Mouse (Mus musculus) midbrain, embryonic 11.5 days (tissue): Measurements from ENCODE around the gene Ccdc36. TPM values are rescaled to one million over a fixed set of nuclear protein-coding genes. Genes with fewer than 3 reads are reported as not detected.

Experiments
- ATAC-seq: fragments of 200-750 bp; cut with Nextera tagmentation; 2 replicates; pipeline ENCODE4 v1.8.0; 2017; ENCODE audit warnings: moderate TSS enrichment, moderate library complexity; ENCODE audit not compliant: low FRiP score
- DNase-seq: peaks from one replicate; pipeline ENCODE4 v3.0.0; 2015; ENCODE audit warnings: low spot score; ENCODE audit errors: missing footprints
- H3K27ac ChIP-seq: fragments of 300-500 bp; sonication (generic); 2 replicates; pipeline ENCODE4 v1.5.1; 2014; ENCODE audit warnings: low read depth, low read length
- H3K27me3 ChIP-seq: fragments of 300-500 bp; sonication (generic); 2 replicates; pipeline ENCODE4 v1.6.1; 2014; ENCODE audit warnings: mild to moderate bottlenecking, low read length, moderate library complexity, mixed read lengths; ENCODE audit not compliant: control insufficient read depth, insufficient read depth
- H3K36me3 ChIP-seq: fragments of 300-500 bp; sonication (generic); 2 replicates; pipeline ENCODE4 v1.6.1; 2014; ENCODE audit warnings: mild to moderate bottlenecking, low read length, moderate library complexity, mixed read lengths; ENCODE audit not compliant: control insufficient read depth, insufficient read depth
- H3K4me1 ChIP-seq: fragments of 300-500 bp; sonication (generic); 2 replicates; pipeline ENCODE4 v1.6.1; 2014; ENCODE audit warnings: low read length; ENCODE audit not compliant: control insufficient read depth, insufficient read depth
- H3K4me2 ChIP-seq: fragments of 300-500 bp; sonication (generic); 2 replicates; pipeline ENCODE4 v1.6.1; 2014; ENCODE audit warnings: mild to moderate bottlenecking, moderate library complexity
- H3K4me3 ChIP-seq: fragments of 300-500 bp; sonication (generic); 2 replicates; pipeline ENCODE4 v1.5.1; 2014; ENCODE audit warnings: low read depth, low read length
- H3K9ac ChIP-seq: fragments of 300-500 bp; sonication (generic); 2 replicates; pipeline ENCODE4 v1.6.1; 2014; ENCODE audit warnings: low read length
- H3K9me3 ChIP-seq: fragments of 300-500 bp; sonication (generic); 2 replicates; pipeline ENCODE4 v1.6.1; 2016; ENCODE audit warnings: low read length; ENCODE audit not compliant: control insufficient read depth
- WGBS: fragments of 180-500 bp; shearing (Covaris S2); extraction: QIAGEN DNeasy Blood & Tissue Kit; methylation state at CpG from one replicate; pipeline ENCODE4 v1.1.7; 2014; 5-methylcytosine and 5-hydroxymethylcytosine counted together
- polyA plus RNA-seq: library from polyadenylated mRNA; unstranded; fragments of >200 nt; fragmentation: Nextera tagmentation; extraction: Ambion mirVana; gene quantifications from 2 replicates; pipeline ENCODE4 v1.2.1, GENCODE M21; 2014

Ccdc36 gene
- polyA plus RNA-seq, 1 experiment from 2014 or later = 0.89 TPM

DNA sequence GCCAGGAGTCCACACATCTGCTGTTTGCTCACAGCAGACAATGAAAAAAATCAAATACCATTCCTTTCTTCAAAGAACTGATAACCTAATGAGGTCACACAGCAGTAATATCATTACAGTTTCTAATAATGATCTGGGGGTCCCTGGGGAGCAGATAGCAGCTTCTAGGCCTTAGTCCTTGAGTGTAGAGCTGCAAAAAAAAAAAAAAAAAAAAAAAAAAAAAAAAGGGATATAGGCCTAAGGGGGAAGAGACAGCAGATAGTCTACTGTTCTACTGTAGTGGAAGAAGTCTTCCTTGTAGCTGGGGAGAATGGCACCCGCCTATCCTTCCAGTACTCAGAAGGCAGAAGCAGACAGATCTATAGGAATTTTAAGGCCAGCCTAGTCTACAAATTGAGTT is 32.9 kb downstream of the Ccdc36 start:
- H3K4me3 ChIP-seq = no peak overlapping the region
- H3K4me2 ChIP-seq = no peak overlapping the region
- H3K27ac ChIP-seq = no peak overlapping the region
- ATAC-seq = no peak
- DNase-seq = no peak
- WGBS = 81% methylated on average over 1 of the region's 1 CpGs
- H3K9me3 ChIP-seq = no peaks in the 10 kb centered on the region
- H3K9ac ChIP-seq = no peak overlapping the region
- H3K27me3 ChIP-seq = no peaks in the 10 kb centered on the region
- H3K36me3 ChIP-seq = peaks cover 8% of the 10 kb centered on the region; the same call in 1 of the 2 replicates
- H3K4me1 ChIP-seq = no peaks in the 10 kb centered on the region

DNA sequence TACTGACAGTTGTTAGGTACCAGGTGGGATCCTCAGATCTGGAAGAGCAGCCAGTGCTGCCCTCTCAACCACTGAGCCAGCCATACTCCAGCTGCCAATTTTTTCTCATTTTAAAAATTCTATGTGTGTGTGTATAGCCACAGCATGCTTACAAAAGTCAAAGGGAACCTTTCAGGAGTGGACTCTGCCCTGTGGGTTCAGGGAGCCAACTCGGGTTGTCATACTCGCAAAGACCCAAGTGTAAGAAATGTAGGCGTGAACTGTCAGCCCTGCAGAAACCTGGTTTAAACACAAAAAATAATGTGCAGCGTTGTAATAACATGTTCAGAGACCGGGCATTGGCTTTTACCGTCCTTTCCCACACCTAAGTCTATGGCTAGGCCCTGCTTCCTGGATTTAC is 34.1 kb downstream of the Ccdc36 start:
- H3K9me3 ChIP-seq = no peaks in the 10 kb centered on the region
- no peak overlapping the region for H3K9ac ChIP-seq
- DNase-seq = no peak
- no peaks in the 10 kb centered on the region for H3K4me1 ChIP-seq
- ATAC-seq = no peak
- no peak overlapping the region for H3K27ac ChIP-seq
- H3K4me2 ChIP-seq = no peak overlapping the region
- H3K27me3 ChIP-seq = no peaks in the 10 kb centered on the region
- H3K4me3 ChIP-seq = no peak overlapping the region
- H3K36me3 ChIP-seq = peaks cover 10% of the 10 kb centered on the region; the same call in 1 of the 2 replicates
- WGBS = 91% methylated on average over 6 of the region's 6 CpGs

DNA sequence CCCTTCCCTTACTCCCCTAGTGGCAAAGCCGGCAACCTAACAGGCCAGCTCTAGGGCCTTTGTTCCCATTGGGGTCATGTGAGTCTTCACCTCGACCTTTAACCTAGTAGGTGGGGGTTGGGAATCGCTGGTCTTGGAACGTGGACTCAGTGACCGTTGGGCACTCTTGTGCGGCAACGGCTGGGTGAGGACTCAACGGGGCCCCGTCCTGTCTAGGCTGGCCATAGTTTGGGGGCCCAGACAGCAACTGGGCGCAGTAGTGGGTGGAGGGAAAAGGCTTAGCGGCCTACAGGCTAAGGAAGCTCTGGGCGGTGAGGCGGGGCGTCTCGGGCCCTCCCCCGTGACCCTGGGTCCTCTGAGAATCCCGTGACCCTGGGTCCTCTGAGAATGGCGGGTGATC is 35.6 kb downstream of the Ccdc36 start, which contains the start of gene 1700102P08Rik:
Gene 1700102P08Rik (plus strand): TSS at position 130 of the 400 bp plus-strand sequence.
- Histone ChIP-seq H3K9me3 (no peaks in the 10 kb centered on the region), H3K27me3 (no peaks in the 10 kb centered on the region), H3K36me3 (peaks cover 18% of the 10 kb centered on the region), H3K9ac (no peak within 1 kb of the TSS), H3K27ac (no peak within 1 kb of the TSS), H3K4me1 (no peaks in the 10 kb centered on the region), H3K4me3 (no peak within 1 kb of the TSS), H3K4me2 (no peak within 1 kb of the TSS)
- 48% methylated on average over 18 of the region's 18 CpGs for WGBS
- DNase-seq (peak; percentile 81), ATAC-seq (0 out of 2 replicates have a peak, but pooled peaks have one; percentile 48)

DNA sequence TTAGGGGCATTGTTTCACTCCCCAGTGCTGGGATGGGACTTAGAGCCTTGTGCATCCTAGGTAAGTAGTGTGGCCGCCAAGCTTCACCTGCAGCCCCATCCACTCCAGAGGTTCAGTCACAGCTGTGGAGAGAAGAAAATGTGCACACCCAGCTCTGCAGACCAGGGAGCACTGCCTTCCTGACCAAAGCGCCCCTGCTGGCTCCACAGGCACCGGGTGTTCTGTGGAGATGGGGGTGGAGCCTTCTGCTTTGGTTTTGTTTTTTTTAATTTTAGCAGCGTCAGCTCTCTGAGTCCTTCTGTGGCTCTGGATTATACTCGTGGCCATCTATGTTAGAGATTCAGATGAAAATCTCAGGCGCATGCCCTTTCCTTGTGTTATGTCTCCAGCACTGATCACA is 39.1 kb downstream of the Ccdc36 start:
- WGBS = 83% methylated on average over 6 of the region's 6 CpGs
- DNase-seq (no peak), ATAC-seq (no peak)
- H3K4me3 ChIP-seq = no peak overlapping the region
- no peaks in the 10 kb centered on the region for H3K27me3 ChIP-seq
- no peak overlapping the region for H3K27ac ChIP-seq
- H3K4me1 ChIP-seq = no peaks in the 10 kb centered on the region
- no peak overlapping the region for H3K4me2 ChIP-seq
- peaks cover 22% of the 10 kb centered on the region for H3K36me3 ChIP-seq
- no peak overlapping the region for H3K9ac ChIP-seq
- H3K9me3 ChIP-seq = no peaks in the 10 kb centered on the region

DNA sequence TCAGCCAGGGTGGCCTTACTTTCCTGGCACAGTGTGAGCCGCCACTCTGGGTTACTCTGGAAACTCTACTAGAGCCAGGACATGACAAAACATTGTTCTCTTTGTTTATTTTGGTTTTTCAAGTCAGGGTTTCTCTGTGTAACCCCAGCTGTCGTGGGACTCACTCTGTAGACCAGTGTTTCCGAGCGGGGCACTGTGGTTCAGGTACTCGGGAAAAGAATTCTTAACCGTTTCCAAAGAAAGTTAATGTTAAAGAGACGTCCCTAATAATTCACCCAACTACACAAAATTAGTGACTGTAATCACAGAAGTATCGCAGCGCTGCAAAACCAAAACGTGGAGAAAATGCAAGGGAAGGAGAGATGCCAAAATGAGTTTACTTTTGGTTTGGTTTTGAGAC is 39.7 kb downstream of the Ccdc36 start:
- WGBS = 84% methylated on average over 10 of the region's 10 CpGs
- Histone ChIP-seq H3K4me2 (no peak overlapping the region), H3K9ac (no peak overlapping the region), H3K27ac (no peak overlapping the region), H3K27me3 (no peaks in the 10 kb centered on the region), H3K4me1 (no peaks in the 10 kb centered on the region), H3K36me3 (peaks cover 23% of the 10 kb centered on the region), H3K4me3 (no peak overlapping the region), H3K9me3 (no peaks in the 10 kb centered on the region)
- DNase-seq (no peak), ATAC-seq (no peak)

DNA sequence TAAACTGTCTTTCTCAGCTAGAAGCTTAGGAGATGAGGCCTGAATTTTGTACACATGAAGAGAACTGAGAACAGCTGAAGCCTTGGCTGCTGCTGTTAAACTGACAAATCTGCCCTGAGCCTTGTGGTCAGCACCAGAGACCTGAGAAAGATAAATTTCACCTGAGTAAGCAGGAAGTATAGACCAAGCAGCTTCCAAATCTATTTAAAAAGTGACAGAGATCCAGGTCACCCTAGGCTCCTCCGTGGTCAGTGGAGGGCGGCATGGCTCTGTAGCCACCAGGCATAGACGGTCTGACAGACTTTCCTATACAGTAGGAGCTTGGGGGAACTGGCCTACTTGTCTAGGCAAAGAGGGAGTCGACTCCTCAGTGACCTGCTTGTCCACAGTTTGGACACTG is 41.5 kb downstream of the Ccdc36 start:
- Histone ChIP-seq H3K4me1 (no peaks in the 10 kb centered on the region), H3K36me3 (peaks cover 21% of the 10 kb centered on the region), H3K27ac (no peak overlapping the region), H3K27me3 (no peaks in the 10 kb centered on the region), H3K4me2 (no peak overlapping the region), H3K4me3 (no peak overlapping the region), H3K9me3 (no peaks in the 10 kb centered on the region), H3K9ac (no peak overlapping the region)
- no peak for DNase-seq
- no peak for ATAC-seq
- 83% methylated on average over 4 of the region's 4 CpGs for WGBS

DNA sequence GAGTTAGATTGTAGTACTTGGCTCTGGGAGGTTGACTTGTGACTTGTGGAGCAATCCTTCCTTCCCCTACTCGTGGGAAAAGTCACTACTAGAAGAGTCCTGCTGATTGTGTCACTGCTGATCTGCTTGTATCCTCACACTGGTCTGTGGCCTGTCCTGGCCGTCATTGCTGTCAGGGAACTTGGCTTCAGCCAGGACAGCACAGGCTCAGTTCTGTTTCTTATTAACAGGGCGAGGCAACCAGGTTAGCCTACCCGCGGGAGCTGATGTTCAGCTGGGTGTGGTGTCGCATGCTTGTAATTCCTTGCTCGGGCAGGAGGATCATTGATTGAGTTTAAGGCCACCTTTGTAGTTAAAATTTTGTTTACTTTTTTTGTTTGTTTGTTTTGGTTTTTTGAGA is 43.3 kb downstream of the Ccdc36 start:
- H3K9me3 ChIP-seq = no peaks in the 10 kb centered on the region
- no peak overlapping the region for H3K9ac ChIP-seq
- peaks cover 24% of the 10 kb centered on the region for H3K36me3 ChIP-seq
- H3K4me3 ChIP-seq = no peak overlapping the region
- ATAC-seq (no peak), DNase-seq (no peak)
- no peaks in the 10 kb centered on the region for H3K27me3 ChIP-seq
- H3K4me2 ChIP-seq = no peak overlapping the region
- H3K27ac ChIP-seq = no peak overlapping the region
- WGBS = 79% methylated on average over 7 of the region's 7 CpGs
- no peaks in the 10 kb centered on the region for H3K4me1 ChIP-seq

DNA sequence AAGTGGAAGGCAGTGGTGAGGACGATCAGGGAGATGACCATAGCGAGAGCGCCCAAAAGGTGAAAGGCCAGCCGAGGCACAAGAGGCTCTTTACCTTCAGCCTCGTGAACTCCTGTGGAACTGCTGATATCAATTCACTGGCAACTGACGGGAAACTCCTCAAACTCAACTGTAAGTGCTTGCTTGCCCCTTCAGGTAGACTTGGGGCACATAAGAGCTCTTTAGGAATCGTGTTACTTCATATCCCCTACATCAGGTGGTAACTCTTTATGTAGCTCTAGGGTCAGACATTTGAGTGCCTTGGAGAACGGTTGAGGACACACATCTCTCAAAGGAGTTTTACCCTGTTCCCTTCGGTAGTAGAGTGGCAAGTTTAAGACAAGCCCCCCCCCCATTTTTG is 46.9 kb downstream of the Ccdc36 start:
- peaks cover 20% of the 10 kb centered on the region for H3K36me3 ChIP-seq
- ATAC-seq (no peak), DNase-seq (no peak)
- no peak overlapping the region for H3K4me3 ChIP-seq
- H3K4me2 ChIP-seq = no peak overlapping the region
- no peak overlapping the region for H3K9ac ChIP-seq
- H3K27ac ChIP-seq = no peak overlapping the region
- no peaks in the 10 kb centered on the region for H3K9me3 ChIP-seq
- H3K27me3 ChIP-seq = no peaks in the 10 kb centered on the region
- H3K4me1 ChIP-seq = no peaks in the 10 kb centered on the region
- WGBS = 96% methylated on average over 9 of the region's 9 CpGs

DNA sequence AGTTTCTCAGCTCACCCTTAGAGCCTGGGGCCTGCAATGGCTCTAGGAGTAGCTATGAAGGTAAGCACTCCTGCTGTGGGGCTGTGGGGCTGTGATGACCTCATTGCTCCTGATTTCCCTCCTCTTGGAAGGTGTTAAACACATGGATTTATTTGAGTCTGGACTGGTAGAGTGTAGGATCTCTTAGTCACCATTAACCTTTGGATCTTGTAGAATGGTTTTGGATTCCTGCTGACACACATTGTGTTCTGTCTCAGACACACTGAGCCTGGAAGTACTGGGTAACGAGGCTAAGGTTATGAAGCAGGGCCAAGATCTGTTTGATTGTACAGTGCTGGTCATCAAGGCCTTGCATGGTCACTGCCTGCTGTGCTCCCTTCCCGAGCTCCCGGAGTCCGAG is 49.0 kb downstream of the Ccdc36 start:
- no peak overlapping the region for H3K4me2 ChIP-seq
- H3K9ac ChIP-seq = no peak overlapping the region
- H3K27ac ChIP-seq = no peak overlapping the region
- H3K36me3 ChIP-seq = peaks cover 26% of the 10 kb centered on the region
- no peaks in the 10 kb centered on the region for H3K9me3 ChIP-seq
- ATAC-seq (no peak), DNase-seq (no peak)
- H3K27me3 ChIP-seq = no peaks in the 10 kb centered on the region
- 95% methylated on average over 4 of the region's 4 CpGs for WGBS
- H3K4me3 ChIP-seq = no peak overlapping the region
- no peaks in the 10 kb centered on the region for H3K4me1 ChIP-seq

DNA sequence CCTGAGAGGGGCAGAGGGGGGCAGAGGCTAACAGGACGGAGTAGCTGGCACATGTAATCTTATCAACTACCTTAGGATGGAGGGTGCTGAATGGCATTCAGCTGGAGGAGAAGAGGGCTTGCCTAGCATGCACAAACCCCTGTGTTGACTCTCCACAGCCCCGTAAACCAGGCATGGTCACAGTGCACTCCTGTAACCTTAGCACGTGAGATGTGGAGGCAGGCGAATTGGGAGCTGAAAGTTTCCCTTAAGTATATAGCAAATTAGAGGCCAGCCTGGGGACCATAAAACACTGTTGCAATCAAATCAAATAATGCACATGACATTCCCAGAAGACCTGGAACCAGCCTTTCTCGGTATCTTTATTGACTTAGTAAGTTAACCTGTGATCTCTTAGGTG is 49.5 kb downstream of the Ccdc36 start:
- Histone ChIP-seq H3K9ac (no peak overlapping the region), H3K4me1 (no peaks in the 10 kb centered on the region), H3K27ac (no peak overlapping the region), H3K27me3 (no peaks in the 10 kb centered on the region), H3K9me3 (no peaks in the 10 kb centered on the region), H3K4me2 (no peak overlapping the region), H3K36me3 (peaks cover 27% of the 10 kb centered on the region), H3K4me3 (no peak overlapping the region)
- no peak for ATAC-seq
- WGBS = 96% methylated on average over 5 of the region's 5 CpGs
- no peak for DNase-seq
